Mouse (Mus musculus) midbrain, embryonic 14.5 days (tissue): ENCODE results near the gene Stoml1. TPM values are rescaled to one million over a fixed set of nuclear protein-coding genes. Genes with fewer than 3 reads are reported as not detected.

ENCODE experiments used
- ATAC-seq: fragments of 200-750 bp; cut with Nextera tagmentation; 2 replicates; pipeline ENCODE4 v1.8.0; 2017; ENCODE audit warnings: moderate number of reproducible peaks, moderate library complexity; ENCODE audit not compliant: low FRiP score, low TSS enrichment
- DNase-seq: peaks from one replicate; pipeline ENCODE4 v3.0.0-alpha.2; 2015
- H3K27ac ChIP-seq: fragments of 300-500 bp; sonication (generic); replicated peaks from 2 replicates; pipeline ENCODE4 v1.5.1; 2014; ENCODE audit warnings: mild to moderate bottlenecking, low read depth, low read length, moderate library complexity
- H3K27me3 ChIP-seq: fragments of 300-500 bp; sonication (generic); 2 replicates; pipeline ENCODE4 v1.6.1; 2014; ENCODE audit warnings: low read length, control low read depth, mixed read lengths; ENCODE audit not compliant: control insufficient read depth, insufficient read depth
- H3K36me3 ChIP-seq: fragments of 300-500 bp; sonication (generic); 2 replicates; pipeline ENCODE4 v1.6.1; 2014; ENCODE audit warnings: low read length, control low read depth; ENCODE audit not compliant: control insufficient read depth, insufficient read depth
- H3K4me1 ChIP-seq: fragments of 300-500 bp; sonication (generic); 2 replicates; pipeline ENCODE4 v1.6.1; 2014; ENCODE audit warnings: mild to moderate bottlenecking, antibody characterized with exemption, low read length, control low read depth; ENCODE audit not compliant: control insufficient read depth, insufficient read depth
- H3K4me2 ChIP-seq: fragments of 300-500 bp; sonication (generic); 2 replicates; pipeline ENCODE4 v1.6.1; 2014; ENCODE audit warnings: mild to moderate bottlenecking, low read length, moderate library complexity
- H3K4me3 ChIP-seq: fragments of 300-500 bp; sonication (generic); replicated peaks from 2 replicates; pipeline ENCODE4 v1.5.1; 2014; ENCODE audit warnings: low read depth, low read length
- H3K9ac ChIP-seq: fragments of 300-500 bp; sonication (generic); replicated peaks from 2 replicates; pipeline ENCODE4 v1.6.1; 2014; ENCODE audit warnings: mild to moderate bottlenecking, low read length, moderate library complexity
- H3K9me3 ChIP-seq: fragments of 300-500 bp; sonication (generic); 2 replicates; pipeline ENCODE4 v1.6.1; 2016; ENCODE audit warnings: low read length, control low read depth, mixed read lengths; ENCODE audit not compliant: control insufficient read depth
- WGBS: fragments of 180-500 bp; shearing (Covaris S2); extraction: QIAGEN DNeasy Blood & Tissue Kit; methylation state at CpG from one replicate; pipeline ENCODE4 v1.1.7; 2014; 5-methylcytosine and 5-hydroxymethylcytosine counted together
- polyA plus RNA-seq: library from polyadenylated mRNA; unstranded; fragments of >200 nt; fragmentation: Nextera tagmentation; extraction: Ambion mirVana; gene quantifications from 2 replicates; pipeline ENCODE4 v1.2.1, GENCODE M21; 2014

The Stoml1 gene
- polyA plus RNA-seq, 1 experiment from 2014 or later = 96.4 TPM

GRCm38 (mm10) chr9:58274101-58274604 is 21.2 kb downstream of the Stoml1 start:
- H3K4me1 ChIP-seq = no peaks in the 10 kb centered on the region
- no peak overlapping the region for H3K27ac ChIP-seq
- no peak overlapping the region for H3K4me2 ChIP-seq
- H3K9me3 ChIP-seq = no peaks in the 10 kb centered on the region
- 84% methylated on average over 7 of the region's 7 CpGs for WGBS
- no peak overlapping the region for H3K4me3 ChIP-seq
- ATAC-seq (no peak), DNase-seq (no peak)
- no peaks in the 10 kb centered on the region for H3K36me3 ChIP-seq
- no peaks in the 10 kb centered on the region for H3K27me3 ChIP-seq
- H3K9ac ChIP-seq = no peak overlapping the region

DNA sequence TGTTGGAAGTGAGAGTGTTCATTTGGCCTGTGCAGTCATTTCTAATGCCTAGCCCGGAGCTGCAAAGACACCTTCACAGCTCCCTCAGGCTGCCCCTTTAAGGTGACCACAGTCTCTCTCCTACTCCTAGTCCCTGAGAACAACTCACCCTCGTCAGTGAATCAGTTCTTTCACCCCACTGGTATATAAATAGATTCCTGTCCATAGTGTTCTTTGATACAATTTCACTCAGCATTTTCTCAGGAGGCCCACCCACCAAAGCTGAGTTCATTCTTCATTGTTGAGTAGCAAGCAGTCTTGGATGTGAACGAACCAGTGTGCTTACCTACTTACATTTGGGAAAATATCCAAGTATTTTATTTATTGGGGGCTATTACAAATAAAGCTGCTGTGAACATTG is 21.7 kb downstream of the Stoml1 start:
- H3K27me3 ChIP-seq = no peaks in the 10 kb centered on the region
- H3K4me2 ChIP-seq = no peak overlapping the region
- H3K36me3 ChIP-seq = no peaks in the 10 kb centered on the region
- H3K9ac ChIP-seq = no peak overlapping the region
- no peak overlapping the region for H3K4me3 ChIP-seq
- ATAC-seq (no peak), DNase-seq (no peak)
- no peaks in the 10 kb centered on the region for H3K4me1 ChIP-seq
- WGBS = 51% methylated on average over 3 of the region's 3 CpGs
- no peaks in the 10 kb centered on the region for H3K9me3 ChIP-seq
- H3K27ac ChIP-seq = no peak overlapping the region

GRCm38 (mm10) chr9:58275115-58275774 is 22.3 kb downstream of the Stoml1 start:
- DNase-seq (peak; percentile 19), ATAC-seq (no peak)
- Histone ChIP-seq H3K27ac (no peak overlapping the region), H3K4me3 (no peak overlapping the region), H3K9me3 (no peaks in the 10 kb centered on the region), H3K27me3 (no peaks in the 10 kb centered on the region), H3K36me3 (no peaks in the 10 kb centered on the region), H3K9ac (no peak overlapping the region), H3K4me2 (no peak overlapping the region), H3K4me1 (no peaks in the 10 kb centered on the region)
- 47% methylated on average over 8 of the region's 8 CpGs for WGBS

DNA sequence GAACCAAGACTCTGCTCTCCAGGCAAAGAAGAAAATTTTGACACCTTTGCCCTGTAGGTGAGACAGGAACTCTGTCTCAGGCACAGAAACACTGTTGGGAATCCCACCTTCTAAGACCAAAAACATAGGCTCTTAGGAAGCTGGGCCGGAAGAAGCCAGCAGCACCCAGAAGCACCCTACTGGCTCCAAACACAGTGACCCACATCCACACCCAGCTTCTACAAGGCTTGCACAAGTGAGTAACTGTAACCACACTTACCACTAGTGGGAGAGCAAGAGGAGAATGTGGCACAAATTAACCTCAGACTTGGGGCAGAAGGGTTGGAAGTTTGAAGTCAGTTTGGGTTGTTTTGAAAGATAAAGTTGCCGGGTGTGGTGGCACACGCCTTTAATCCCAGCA is 22.8 kb downstream of the Stoml1 start:
- Histone ChIP-seq H3K9ac (no peak overlapping the region), H3K27me3 (no peaks in the 10 kb centered on the region), H3K4me2 (no peak overlapping the region), H3K27ac (no peak overlapping the region), H3K4me1 (no peaks in the 10 kb centered on the region), H3K36me3 (no peaks in the 10 kb centered on the region), H3K4me3 (no peak overlapping the region), H3K9me3 (no peaks in the 10 kb centered on the region)
- WGBS = 87% methylated on average over 3 of the region's 3 CpGs
- DNase-seq = no peak
- ATAC-seq = no peak

GRCm38 (mm10) chr9:58276346-58276745 is 23.4 kb downstream of the Stoml1 start:
- no peak overlapping the region for H3K4me2 ChIP-seq
- no peaks in the 10 kb centered on the region for H3K36me3 ChIP-seq
- ATAC-seq = no peak
- DNase-seq = no peak
- H3K27me3 ChIP-seq = no peaks in the 10 kb centered on the region
- no peaks in the 10 kb centered on the region for H3K4me1 ChIP-seq
- 62% methylated on average over 5 of the region's 5 CpGs for WGBS
- H3K27ac ChIP-seq = no peak overlapping the region
- H3K4me3 ChIP-seq = no peak overlapping the region
- no peaks in the 10 kb centered on the region for H3K9me3 ChIP-seq
- H3K9ac ChIP-seq = no peak overlapping the region

- Histone ChIP-seq H3K36me3 (no peaks in the 10 kb centered on the region), H3K9ac (no peak overlapping the region), H3K4me3 (no peak overlapping the region), H3K27me3 (no peaks in the 10 kb centered on the region), H3K9me3 (no peaks in the 10 kb centered on the region), H3K27ac (no peak overlapping the region), H3K4me2 (no peak overlapping the region), H3K4me1 (no peaks in the 10 kb centered on the region)
- ATAC-seq (no peak), DNase-seq (no peak)
- WGBS = 95% methylated on average over 4 of the region's 4 CpGs
Observed at GRCm38 (mm10) chr9:58278313-58278712, 25.3 kb downstream of the Stoml1 start.

DNA sequence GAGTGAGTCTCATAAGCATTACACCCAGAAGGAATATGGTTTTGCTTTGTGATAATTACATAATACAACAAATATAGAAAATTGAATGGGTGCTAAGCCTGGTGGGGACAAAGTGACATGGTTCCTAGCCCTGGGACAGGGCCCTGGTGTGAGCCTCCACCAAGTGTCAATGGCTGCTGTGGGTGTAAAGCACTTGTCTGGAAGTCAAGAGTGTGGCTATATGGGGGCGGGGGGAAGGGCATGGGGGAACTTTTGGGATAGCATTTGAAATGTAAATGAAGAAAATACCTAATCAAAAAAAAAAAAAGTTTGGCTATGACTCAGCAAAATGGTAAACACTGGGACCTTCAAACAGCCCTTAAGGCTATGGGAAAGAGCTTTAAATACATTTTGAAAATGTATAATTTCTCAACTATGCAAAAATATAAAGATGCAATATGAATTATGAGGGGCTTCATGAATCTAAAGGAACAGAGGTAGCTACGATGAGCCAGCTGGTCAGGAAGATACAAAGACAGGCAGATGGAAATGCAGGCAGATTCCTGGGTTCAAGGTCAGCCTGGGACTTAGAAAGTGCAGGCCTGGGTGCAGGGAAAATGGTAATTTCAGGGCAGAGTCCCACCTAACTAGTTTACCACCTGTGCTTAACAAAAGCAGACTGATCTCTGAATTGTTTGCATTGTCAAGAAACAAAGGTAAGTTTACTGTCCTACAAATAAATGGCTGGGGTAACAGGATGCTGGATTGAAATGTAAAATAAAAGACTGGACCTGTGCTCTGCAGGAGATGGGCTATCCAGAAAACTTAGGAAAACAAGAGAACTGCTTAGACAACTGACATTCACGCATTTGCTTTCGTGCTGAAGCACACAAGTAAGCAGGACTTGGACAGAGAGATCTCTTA is 26.1 kb downstream of the Stoml1 start:
- ATAC-seq (no peak), DNase-seq (no peak)
- Histone ChIP-seq H3K4me3 (no peak overlapping the region), H3K27ac (no peak overlapping the region), H3K9me3 (no peaks in the 10 kb centered on the region), H3K9ac (no peak overlapping the region), H3K36me3 (no peaks in the 10 kb centered on the region), H3K27me3 (no peaks in the 10 kb centered on the region), H3K4me1 (no peaks in the 10 kb centered on the region), H3K4me2 (no peak overlapping the region)
- WGBS = 49% methylated on average over 4 of the region's 4 CpGs

DNA sequence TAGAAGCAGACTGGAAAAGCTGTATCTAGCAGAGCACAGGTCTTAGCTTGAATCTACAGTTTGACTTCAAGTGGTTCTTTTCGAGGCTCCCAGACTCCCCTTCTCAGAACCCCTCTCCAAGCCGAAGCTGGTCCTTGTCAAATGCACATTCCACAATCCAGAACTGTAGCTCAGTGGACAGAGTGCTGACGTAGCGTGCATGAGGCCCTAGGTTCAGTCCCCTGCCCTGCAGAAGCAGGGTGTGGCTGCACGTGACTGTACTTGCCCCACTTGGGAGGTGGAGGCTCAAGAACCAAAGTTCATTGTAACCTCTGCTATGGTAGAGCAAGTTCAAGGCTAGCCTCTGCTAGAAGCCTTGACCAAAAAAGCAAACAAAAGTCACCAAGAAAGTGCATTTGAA is 26.8 kb downstream of the Stoml1 start:
- ATAC-seq (no peak), DNase-seq (no peak)
- no peaks in the 10 kb centered on the region for H3K9me3 ChIP-seq
- H3K4me3 ChIP-seq = no peak overlapping the region
- H3K36me3 ChIP-seq = no peaks in the 10 kb centered on the region
- no peak overlapping the region for H3K9ac ChIP-seq
- H3K27me3 ChIP-seq = no peaks in the 10 kb centered on the region
- 70% methylated on average over 5 of the region's 5 CpGs for WGBS
- H3K27ac ChIP-seq = no peak overlapping the region
- no peak overlapping the region for H3K4me2 ChIP-seq
- H3K4me1 ChIP-seq = no peaks in the 10 kb centered on the region
